Mouse (Mus musculus) CH12.LX (cell line): ENCODE data around the gene Acadvl. TPM values are rescaled to one million over a fixed set of nuclear protein-coding genes. Genes with fewer than 3 reads are reported as not detected.

ENCODE experiments used
- DNase-seq: peaks from one replicate; pipeline ENCODE4 v3.0.0-alpha.2; 2013; ENCODE audit errors: extremely low read depth
- H3K27ac ChIP-seq: 2 replicates; pipeline ENCODE4 v1.5.1; 2012; ENCODE audit warnings: low read depth, mild to moderate bottlenecking, control low read depth, moderate library complexity; ENCODE audit not compliant: insufficient read depth
- H3K27me3 ChIP-seq: replicated peaks from 2 replicates; pipeline ENCODE3; 2012; ENCODE audit warnings: inconsistent platforms
- H3K36me3 ChIP-seq, 2 experiments: replicated peaks in 1 of 2; 2 replicates each; pipeline versions ENCODE3 to v1.6.1; 2012; ENCODE audit warnings: inconsistent platforms in 1 of 2, low read length in 1 of 2, mild to moderate bottlenecking in 1 of 2, mixed read lengths in 1 of 2, moderate library complexity in 1 of 2; ENCODE audit not compliant: control insufficient read depth in 1 of 2, insufficient read depth in 1 of 2
- H3K4me1 ChIP-seq, 2 experiments: 2 replicates each; pipeline ENCODE4 v1.6.1; 2012; ENCODE audit warnings: inconsistent platforms in 1 of 2, moderate library complexity in 1 of 2; ENCODE audit not compliant: insufficient read depth in 2 of 2, control insufficient read depth in 1 of 2
- H3K4me2 ChIP-seq: 2 replicates; pipeline ENCODE4 v1.6.1; 2012; ENCODE audit warnings: low read depth, mild to moderate bottlenecking, control low read depth; ENCODE audit not compliant: poor library complexity, insufficient read depth, severe bottlenecking
- H3K4me3 ChIP-seq, 3 experiments: fragments of 150-350 bp in 1 of 3; sonication (generic) in 1 of 3; replicated peaks in 1 of 3; 2 replicates each; pipeline versions ENCODE3 to v1.5.1; 2011 to 2012; ENCODE audit warnings: low read depth in 2 of 3, low read length in 2 of 3, mild to moderate bottlenecking in 2 of 3, moderate library complexity in 2 of 3, control low read depth in 1 of 3, improper control_type of control experiment in 1 of 3, inconsistent platforms in 1 of 3, mixed read lengths in 1 of 3; ENCODE audit not compliant: poor library complexity in 1 of 3
- H3K79me2 ChIP-seq: replicated peaks from 2 replicates; pipeline ENCODE4 v1.6.1; 2012; ENCODE audit warnings: mild to moderate bottlenecking, moderate library complexity; ENCODE audit not compliant: control insufficient read depth, poor library complexity, insufficient read depth, severe bottlenecking; ENCODE audit errors: extremely low read depth
- H3K9ac ChIP-seq: 2 replicates; pipeline ENCODE4 v1.6.1; 2012; ENCODE audit warnings: low read depth, mild to moderate bottlenecking, control low read depth, moderate library complexity; ENCODE audit not compliant: insufficient read depth
- H3K9me3 ChIP-seq: replicated peaks from 2 replicates; pipeline ENCODE3; 2012; ENCODE audit warnings: low read length, inconsistent platforms, mixed read lengths
- BHLHE40 ChIP-seq: IDR thresholded peaks from 2 replicates; pipeline ENCODE4 v1.6.1; 2011; ENCODE audit warnings: mild to moderate bottlenecking, low read depth, low read length, improper control_type of control experiment
- CHD1 ChIP-seq: IDR thresholded peaks from 2 replicates; pipeline ENCODE4 v1.6.1; 2012; ENCODE audit warnings: low read depth, low read length, improper control_type of control experiment, inconsistent platforms
- CHD2 ChIP-seq: IDR thresholded peaks from 2 replicates; pipeline ENCODE4 v1.6.1; 2011; ENCODE audit warnings: low read length, improper control_type of control experiment
- E2F4 ChIP-seq: IDR thresholded peaks from 2 replicates; pipeline ENCODE4 v1.6.1; 2011; ENCODE audit warnings: low read depth, low read length, improper control_type of control experiment; ENCODE audit not compliant: insufficient replicate concordance
- ELF1 ChIP-seq: IDR thresholded peaks from 2 replicates; pipeline ENCODE4 v1.6.1; 2014; ENCODE audit warnings: low read depth, mild to moderate bottlenecking, inconsistent platforms, low read length, improper control_type of control experiment
- ETS1 ChIP-seq: conservative IDR thresholded peaks from 2 replicates; pipeline ENCODE4 v1.6.1; 2012; ENCODE audit warnings: low read depth, mild to moderate bottlenecking, inconsistent platforms, low read length, improper control_type of control experiment, moderate library complexity
- GABPA ChIP-seq: IDR thresholded peaks from 2 replicates; pipeline ENCODE4 v1.6.1; 2012; ENCODE audit warnings: low read depth, low read length, improper control_type of control experiment, inconsistent platforms; ENCODE audit not compliant: insufficient replicate concordance
- HCFC1 ChIP-seq: IDR thresholded peaks from 2 replicates; pipeline ENCODE4 v1.6.1; 2012; ENCODE audit warnings: low read depth, mild to moderate bottlenecking, inconsistent platforms, low read length, improper control_type of control experiment
- IRF4 ChIP-seq: IDR thresholded peaks from 2 replicates; pipeline ENCODE4 v1.6.1; 2014; ENCODE audit warnings: low read depth, mild to moderate bottlenecking, inconsistent platforms, low read length, improper control_type of control experiment
- JUN ChIP-seq: IDR thresholded peaks from 2 replicates; pipeline ENCODE4 v1.6.1; 2011; ENCODE audit warnings: low read depth, mild to moderate bottlenecking, low read length, improper control_type of control experiment, moderate library complexity; ENCODE audit not compliant: insufficient read depth
- JUND ChIP-seq: conservative IDR thresholded peaks from 2 replicates; pipeline ENCODE4 v1.6.1; 2011; ENCODE audit warnings: low read depth, low read length, improper control_type of control experiment
- KAT2A ChIP-seq: IDR thresholded peaks from 2 replicates; pipeline ENCODE4 v1.6.1; 2012; ENCODE audit warnings: low read length, improper control_type of control experiment, inconsistent platforms; ENCODE audit not compliant: insufficient replicate concordance
- MAX ChIP-seq: IDR thresholded peaks from 2 replicates; pipeline ENCODE4 v1.6.1; 2011; ENCODE audit warnings: low read length, improper control_type of control experiment
- MAZ ChIP-seq: IDR thresholded peaks from 2 replicates; pipeline ENCODE4 v1.6.1; 2012; ENCODE audit warnings: low read depth, mild to moderate bottlenecking, inconsistent platforms, low read length, improper control_type of control experiment, moderate library complexity
- MEF2A ChIP-seq: IDR thresholded peaks from 2 replicates; pipeline ENCODE4 v1.6.1; 2014; ENCODE audit warnings: low read depth, mild to moderate bottlenecking, inconsistent platforms, low read length, improper control_type of control experiment, borderline replicate concordance
- MXI1 ChIP-seq: IDR thresholded peaks from 2 replicates; pipeline ENCODE4 v1.6.1; 2011; ENCODE audit warnings: mild to moderate bottlenecking, low read depth, low read length, improper control_type of control experiment
- NELFE ChIP-seq: IDR thresholded peaks from 2 replicates; pipeline ENCODE4 v1.6.1; 2011; ENCODE audit warnings: low read depth, low read length, improper control_type of control experiment
- NRF1 ChIP-seq: IDR thresholded peaks from 2 replicates; pipeline ENCODE4 v1.6.1; 2014; ENCODE audit warnings: low read depth, mild to moderate bottlenecking, inconsistent platforms, low read length, improper control_type of control experiment, moderate library complexity
- POLR2A ChIP-seq: IDR thresholded peaks from 2 replicates; pipeline ENCODE4 v1.6.1; 2011; ENCODE audit warnings: low read depth, mild to moderate bottlenecking, improper control_type of control experiment, low read length
- POLR2AphosphoS2 ChIP-seq: IDR thresholded peaks from 2 replicates; pipeline ENCODE4 v1.6.1; 2011; ENCODE audit warnings: low read depth, low read length, improper control_type of control experiment
- SIN3A ChIP-seq: IDR thresholded peaks from 2 replicates; pipeline ENCODE4 v1.6.1; 2012; ENCODE audit warnings: low read length, improper control_type of control experiment, inconsistent platforms
- SMC3 ChIP-seq: IDR thresholded peaks from 2 replicates; pipeline ENCODE4 v1.6.1; 2011; ENCODE audit warnings: low read depth, low read length, improper control_type of control experiment
- TBP ChIP-seq: conservative IDR thresholded peaks from 2 replicates; pipeline ENCODE4 v1.6.1; 2011; ENCODE audit warnings: low read depth, low read length, improper control_type of control experiment
- TCF12 ChIP-seq: IDR thresholded peaks from 2 replicates; pipeline ENCODE4 v1.6.1; 2014; ENCODE audit warnings: low read depth, mild to moderate bottlenecking, inconsistent platforms, low read length, improper control_type of control experiment
- UBTF ChIP-seq: IDR thresholded peaks from 2 replicates; pipeline ENCODE4 v1.6.1; 2012; ENCODE audit warnings: low read depth, mild to moderate bottlenecking, inconsistent platforms, low read length, improper control_type of control experiment, moderate library complexity
- ZC3H11A ChIP-seq: IDR thresholded peaks from 2 replicates; pipeline ENCODE4 v1.6.1; 2012; ENCODE audit warnings: low read depth, mild to moderate bottlenecking, inconsistent platforms, low read length, improper control_type of control experiment
- ZKSCAN1 ChIP-seq: IDR thresholded peaks from 2 replicates; pipeline ENCODE4 v1.6.1; 2012; ENCODE audit warnings: low read depth, inconsistent platforms, low read length, improper control_type of control experiment, borderline replicate concordance
- ZMIZ1 ChIP-seq: IDR thresholded peaks from 2 replicates; pipeline ENCODE4 v1.6.1; 2012; ENCODE audit warnings: low read depth, mild to moderate bottlenecking, inconsistent platforms, low read length, improper control_type of control experiment
- ZNF384 ChIP-seq: IDR thresholded peaks from 2 replicates; pipeline ENCODE4 v1.6.1; 2012; ENCODE audit warnings: low read depth, low read length, improper control_type of control experiment, inconsistent platforms
- dilution Hi-C: fragments of 300-500 bp; cut with MboI; formaldehyde crosslinking; loops from 2 replicates; pipeline ENCODE4 v1.14.3; 2020; ENCODE audit warnings: low sequenced_read_pairs; ENCODE audit not compliant: extremely low pct_unique_long_range_greater_than_20kb, extremely low pct_ligation_motif_present
- in situ Hi-C: fragments of 300-500 bp; cut with MboI; formaldehyde crosslinking; loops from 3 replicates; pipeline ENCODE4 v1.14.3; 2019; ENCODE audit warnings: low sequenced_read_pairs, low pct_ligation_motif_present, low pct_unique_long_range_greater_than_20kb, mixed read lengths
- polyA plus RNA-seq: library from polyadenylated mRNA; unstranded; fragments of >175 nt; gene quantifications from 2 replicates; pipeline ENCODE4 v1.2.1, GENCODE M21; 2012; ENCODE audit warnings: low read depth; ENCODE audit not compliant: insufficient read length
- total RNA-seq, 2 experiments: library from RNA; depleted of rRNA; stranded (reverse); fragments of 300-350 nt in 1 of 2; fragments of >200 nt in 1 of 2; gene quantifications; 2 replicates each; pipeline ENCODE4 v1.2.3; 2012 to 2014

The Acadvl gene
- total and polyA plus RNA-seq, 3 experiments = 76.9 to 148 (median 81.8) TPM

DNA sequence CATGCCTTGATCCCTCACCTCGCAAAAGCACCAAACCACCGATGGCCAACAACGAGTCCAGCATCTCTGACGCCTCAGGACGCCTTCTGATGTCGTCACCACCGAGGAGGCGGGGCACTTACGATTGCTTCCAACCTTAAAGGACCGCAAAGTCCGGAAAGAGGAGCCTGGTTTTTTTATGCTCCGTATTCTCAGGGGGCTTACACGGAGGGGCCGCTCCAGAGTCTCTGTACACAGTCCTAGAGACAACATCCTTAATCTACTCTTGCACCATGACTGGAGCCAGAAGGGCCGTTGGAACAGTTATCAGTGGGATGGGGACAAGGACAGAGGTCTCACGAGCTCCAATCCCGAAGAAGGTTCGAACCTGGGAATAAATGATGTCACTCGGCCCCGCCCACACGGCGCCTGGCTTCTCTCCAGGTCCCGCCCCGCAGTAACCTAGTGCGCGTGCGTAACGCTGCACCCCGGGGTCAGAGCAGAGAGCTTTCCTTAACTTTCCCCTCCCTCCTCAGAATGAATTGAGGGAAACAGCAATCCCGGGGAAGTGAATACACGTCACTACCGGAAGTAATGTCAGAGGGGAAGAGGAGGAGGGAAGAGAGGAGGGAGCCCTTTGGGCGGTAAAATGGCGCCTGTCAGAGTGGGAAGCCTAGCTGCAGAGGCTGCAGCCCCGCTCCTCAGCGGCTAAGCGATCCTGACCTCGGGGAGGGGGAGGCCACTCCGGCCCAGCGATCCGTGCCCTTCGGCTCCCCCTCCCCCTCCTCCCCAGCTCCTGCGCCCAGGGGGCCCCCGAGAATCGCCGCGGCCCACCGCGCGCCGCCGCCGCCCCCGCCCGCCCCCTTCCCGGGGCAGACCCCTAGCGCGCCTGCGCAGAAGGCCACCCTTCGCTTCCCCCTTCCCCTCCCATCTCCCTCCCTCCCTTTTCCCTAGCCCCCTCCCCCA, 34.7 kb downstream of the Acadvl start:
- peak; percentile 99 for DNase-seq
- Histone ChIP-seq H3K9me3 (peaks cover 2% of the 10 kb centered on the region), H3K27ac (peak overlapping the region; percentile 71), H3K4me2 (peak overlapping the region; percentile 91; the same call in 1 of the 2 replicates), H3K79me2 (peaks cover 45% of the 10 kb centered on the region), H3K4me1 (peaks cover 5 to 33% of the 10 kb centered on the region in 2 experiments), H3K27me3 (no peaks in the 10 kb centered on the region), H3K36me3 (peaks cover 32 to 59% of the 10 kb centered on the region in 2 experiments), H3K4me3 (peak overlapping the region; percentile 76 to 98 (median 82)), H3K9ac (peak overlapping the region; percentile 89)
- in situ Hi-C loops (no loop called here), dilution Hi-C loops (no loop called here)
- TF ChIP-seq MAZ = peak; percentile 71
- peak; percentile 64; the same call in 1 of the 2 replicates for TF ChIP-seq GABPA
- peak; percentile 82 for TF ChIP-seq HCFC1
- no peak for TF ChIP-seq SMC3
- TF ChIP-seq UBTF = no peak
- TF ChIP-seq KAT2A = 0 out of 2 replicates have a peak, but pooled peaks have one; percentile 55
- TF ChIP-seq ZNF384 = peak; percentile 85
- no peak for TF ChIP-seq ZC3H11A
- peak; percentile 40 for TF ChIP-seq BHLHE40
- TF ChIP-seq ZMIZ1 = peak; percentile 61
- peak; percentile 92 for TF ChIP-seq NRF1
- peak; percentile 70 for TF ChIP-seq ETS1
- TF ChIP-seq POLR2AphosphoS2 = peak; percentile 59; the same call in 1 of the 2 replicates
- peak; percentile 89 for TF ChIP-seq SIN3A
- TF ChIP-seq MXI1 = peak; percentile 93
- TF ChIP-seq CHD2 = no peak
- peak; percentile 95 for TF ChIP-seq TBP
- TF ChIP-seq JUND = 0 out of 2 replicates have a peak, but pooled peaks have one; percentile 7
- TF ChIP-seq ELF1 = peak; percentile 85
- TF ChIP-seq MAX = peak; percentile 11; the same call in 1 of the 2 replicates
- TF ChIP-seq E2F4 = peak; percentile 68; the same call in 1 of the 2 replicates
- 0 out of 2 replicates have a peak, but pooled peaks have one; percentile 56 for TF ChIP-seq CHD1
- TF ChIP-seq NELFE = peak; percentile 72
- peak; percentile 34; the same call in 1 of the 2 replicates for TF ChIP-seq JUN
- peak; percentile 88 for TF ChIP-seq TCF12
- no peak for TF ChIP-seq MEF2A
- peak; percentile 90 for TF ChIP-seq POLR2A
- peak; percentile 52; the same call in 1 of the 2 replicates for TF ChIP-seq IRF4
- TF ChIP-seq ZKSCAN1 = no peak
